Mouse (Mus musculus): ENCODE measurements at regions not wholly inside any gene's neighbourhood (a gene's known extent, or its start where the extent isn't known, plus 50 kb on each side); places are given as distances from the start of the nearest gene placed in this dataset.
A peak's percentile ranks its signal among the peaks of the same experiment; 100 is the strongest.

GRCm38 (mm10) chr12:54316066-54316567 is 112.5 kb upstream of the Egln3 start:
- peak in 1 of 2 experiments; percentile 38 for DNase-seq (ENCODE audit: low spot score in 2 of 2)

- DNase-seq (ENCODE audit: low spot score in 2 of 2) = peak in 1 of 2 experiments; percentile 27
Measured at GRCm38 (mm10) chr12:54314153-54314552, 110.5 kb upstream of the Egln3 start.

GRCm38 (mm10) chr12:54313211-54313845 is 109.7 kb upstream of the Egln3 start:
- DNase-seq (ENCODE audit: low spot score in 2 of 2) = peak; percentile 21 to 68

- peak in 1 of 2 experiments; percentile 55 for DNase-seq (ENCODE audit: low spot score in 2 of 2)
Measured at GRCm38 (mm10) chr12:54312522-54313210, 109.0 kb upstream of the Egln3 start.

GRCm38 (mm10) chr12:54311896-54312521 is 108.3 kb upstream of the Egln3 start:
- no peak for DNase-seq (ENCODE audit: low spot score in 2 of 2)

- peak in 1 of 2 experiments; percentile 49 for DNase-seq (ENCODE audit: low spot score in 2 of 2)
Measured at GRCm38 (mm10) chr12:54309874-54310273, 106.2 kb upstream of the Egln3 start.

- peak in 1 of 2 experiments; percentile 38 for DNase-seq (ENCODE audit: low spot score in 2 of 2)
Measured at GRCm38 (mm10) chr12:54309219-54309618, 105.6 kb upstream of the Egln3 start.

- peak in 1 of 2 experiments; percentile 31 for DNase-seq (ENCODE audit: low spot score in 2 of 2)
Measured at GRCm38 (mm10) chr12:54305135-54305630, 101.5 kb upstream of the Egln3 start.

- peak in 1 of 2 experiments; percentile 41 for DNase-seq (ENCODE audit: low spot score in 2 of 2)
Measured at GRCm38 (mm10) chr12:54303746-54304145, 100.1 kb upstream of the Egln3 start.

GRCm38 (mm10) chr12:54299506-54299905 is 95.8 kb upstream of the Egln3 start:
- DNase-seq (ENCODE audit: low spot score in 2 of 2) = no peak

- DNase-seq (ENCODE audit: low spot score in 2 of 2) = no peak
Measured at GRCm38 (mm10) chr12:54293248-54293647, 89.6 kb upstream of the Egln3 start.

GRCm38 (mm10) chr12:54290311-54290710 is 86.7 kb upstream of the Egln3 start:
- no peak for DNase-seq (ENCODE audit: low spot score in 2 of 2)

GRCm38 (mm10) chr12:54288747-54289146 is 85.1 kb upstream of the Egln3 start:
- no peak for DNase-seq (ENCODE audit: low spot score in 2 of 2)

- DNase-seq (ENCODE audit: low spot score in 2 of 2) = no peak
Measured at GRCm38 (mm10) chr12:54288041-54288502, 84.4 kb upstream of the Egln3 start.

GRCm38 (mm10) chr12:54286911-54287819 is 83.5 kb upstream of the Egln3 start:
- no peak for DNase-seq (ENCODE audit: low spot score in 2 of 2)

GRCm38 (mm10) chr12:54283646-54284045 is 80.0 kb upstream of the Egln3 start:
- DNase-seq (ENCODE audit: low spot score in 2 of 2) = no peak

- no peak for DNase-seq (ENCODE audit: low spot score in 2 of 2)
Measured at GRCm38 (mm10) chr12:54283011-54283410, 79.4 kb upstream of the Egln3 start.

GRCm38 (mm10) chr12:54282281-54282921 is 78.7 kb upstream of the Egln3 start:
- DNase-seq (ENCODE audit: low spot score in 2 of 2) = no peak

- DNase-seq (ENCODE audit: low spot score in 2 of 2) = no peak
Measured at GRCm38 (mm10) chr12:54280457-54280856, 76.8 kb upstream of the Egln3 start.

- no peak for DNase-seq (ENCODE audit: low spot score in 2 of 2)
Measured at GRCm38 (mm10) chr12:54280001-54280400, 76.3 kb upstream of the Egln3 start.
